Mouse (Mus musculus): ENCODE results near the gene Tmem229a.

Tmem229a gene

GRCm38 (mm10) chr6:24955946-24956585 is at the start of gene Tmem229a:
Gene Tmem229a (minus strand): TSS chr6:24956297.
- no peak for DNase-seq (ENCODE audit: low read depth)

GRCm38 (mm10) chr6:24993754-24994153 is 37.7 kb upstream of the Tmem229a start:
- no peak for DNase-seq (ENCODE audit: low read depth)

- DNase-seq (ENCODE audit: low read depth), result no peak
Observed at GRCm38 (mm10) chr6:24989836-24990235, 33.7 kb upstream of the Tmem229a start.

GRCm38 (mm10) chr6:24976176-24976575 is 20.1 kb upstream of the Tmem229a start:
- no peak for DNase-seq (ENCODE audit: low read depth)

- DNase-seq (ENCODE audit: low read depth), result no peak
Observed at GRCm38 (mm10) chr6:24968471-24969223, 12.6 kb upstream of the Tmem229a start.

GRCm38 (mm10) chr6:24967726-24968125 is 11.6 kb upstream of the Tmem229a start:
- no peak for DNase-seq (ENCODE audit: low read depth)

GRCm38 (mm10) chr6:24966010-24966682 is 10.0 kb upstream of the Tmem229a start:
- DNase-seq (ENCODE audit: low read depth), result no peak

- DNase-seq (ENCODE audit: low read depth), result no peak
Observed at GRCm38 (mm10) chr6:24963754-24964153, 7.7 kb upstream of the Tmem229a start.

- no peak for DNase-seq (ENCODE audit: low read depth)
Observed at GRCm38 (mm10) chr6:24956586-24956973, 483 bp upstream of the Tmem229a start.

GRCm38 (mm10) chr6:24955131-24955945 is 759 bp downstream of the Tmem229a start:
- no peak for DNase-seq (ENCODE audit: low read depth)

- DNase-seq (ENCODE audit: low read depth), result no peak
Observed at GRCm38 (mm10) chr6:24954126-24954525, 2.0 kb downstream of the Tmem229a start.

GRCm38 (mm10) chr6:24952341-24952740 is 3.8 kb downstream of the Tmem229a start:
- no peak for DNase-seq (ENCODE audit: low read depth)

GRCm38 (mm10) chr6:24950669-24951068 is 5.4 kb downstream of the Tmem229a start:
- no peak for DNase-seq (ENCODE audit: low read depth)

GRCm38 (mm10) chr6:24925076-24925785 is 30.9 kb downstream of the Tmem229a start:
- no peak for DNase-seq (ENCODE audit: low read depth)

GRCm38 (mm10) chr6:24913591-24913990 is 42.5 kb downstream of the Tmem229a start:
- DNase-seq (ENCODE audit: low read depth), result no peak

GRCm38 (mm10) chr6:24910728-24911105 is 45.4 kb downstream of the Tmem229a start:
- DNase-seq (ENCODE audit: low read depth), result no peak

- no peak for DNase-seq (ENCODE audit: low read depth)
Observed at GRCm38 (mm10) chr6:24910016-24910727, 45.9 kb downstream of the Tmem229a start.

GRCm38 (mm10) chr6:24907824-24908223 is 48.3 kb downstream of the Tmem229a start:
- no peak for DNase-seq (ENCODE audit: low read depth)

- DNase-seq (ENCODE audit: low read depth), result no peak
Observed at GRCm38 (mm10) chr6:24905101-24905500, 51.0 kb downstream of the Tmem229a start.

Measured in induced T-regulatory cell, adult 2 months (primary cell).